Mouse (Mus musculus) brain, embryonic 18.5 days (tissue): ENCODE results near the gene Myadm.
"Not testable (repeated sequence)": the region's sequence is repeated elsewhere in the genome, so short reads cannot be mapped to it uniquely, and the experiment has no call there.

Experiments used
- DNase-seq: peaks from one replicate; pipeline ENCODE4 v3.0.0-alpha.2; 2012; ENCODE audit warnings: low read depth, low spot score

Myadm gene

DNA sequence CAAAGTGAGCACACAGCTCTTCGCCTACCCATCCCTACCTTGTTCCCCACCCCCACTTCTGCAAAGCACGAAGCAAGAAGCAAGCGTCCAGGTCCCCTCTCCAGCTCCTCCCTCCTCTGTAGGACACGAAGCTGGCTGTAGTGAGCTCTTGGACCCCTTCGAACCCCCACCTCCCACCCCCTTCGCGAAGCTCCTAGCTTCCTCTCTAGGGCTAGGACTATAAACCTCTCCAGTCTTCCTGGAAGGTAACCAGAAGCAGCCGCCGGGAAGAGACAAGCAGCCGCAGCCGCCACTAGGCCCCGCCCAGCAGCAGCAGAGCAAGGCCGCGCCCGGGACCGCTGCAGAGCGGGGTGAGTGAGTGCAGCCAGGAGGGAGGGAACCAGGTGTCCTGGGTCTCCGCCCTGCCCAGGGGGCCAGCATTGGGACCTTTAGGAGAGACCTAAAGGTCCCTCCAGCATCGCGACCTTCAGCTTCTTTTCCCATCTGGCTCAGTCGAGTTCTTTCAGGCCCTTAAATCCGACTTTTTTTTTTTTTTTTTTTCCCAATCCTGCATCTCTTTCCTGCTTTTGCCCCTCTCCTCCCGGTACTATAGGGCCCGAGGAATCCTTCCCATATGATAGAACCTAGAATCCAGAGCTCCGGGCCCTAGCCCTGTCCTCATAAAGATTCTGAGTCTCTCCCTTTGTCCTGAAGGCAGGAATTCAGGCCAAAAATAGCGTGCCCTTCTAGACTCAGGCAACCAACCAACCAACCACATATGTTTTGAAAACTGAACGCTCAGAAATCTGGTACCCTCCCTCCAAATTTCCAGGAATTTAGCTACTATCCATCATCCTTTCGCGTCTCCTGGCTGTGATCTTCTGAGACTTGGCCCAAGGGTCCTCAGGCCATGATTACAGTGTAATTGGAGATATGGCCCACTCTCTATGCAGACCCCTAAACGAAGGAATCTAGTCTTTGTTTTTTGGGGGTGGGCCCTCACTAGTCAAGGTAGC is at the start of gene Myadm, which contains the start of gene Prkcg:
Myadm (plus strand) TSS at position 105 of the 995 bp plus-strand sequence.
Prkcg (plus strand) TSS at position 204 of the 995 bp plus-strand sequence.
- no peak for DNase-seq

DNA sequence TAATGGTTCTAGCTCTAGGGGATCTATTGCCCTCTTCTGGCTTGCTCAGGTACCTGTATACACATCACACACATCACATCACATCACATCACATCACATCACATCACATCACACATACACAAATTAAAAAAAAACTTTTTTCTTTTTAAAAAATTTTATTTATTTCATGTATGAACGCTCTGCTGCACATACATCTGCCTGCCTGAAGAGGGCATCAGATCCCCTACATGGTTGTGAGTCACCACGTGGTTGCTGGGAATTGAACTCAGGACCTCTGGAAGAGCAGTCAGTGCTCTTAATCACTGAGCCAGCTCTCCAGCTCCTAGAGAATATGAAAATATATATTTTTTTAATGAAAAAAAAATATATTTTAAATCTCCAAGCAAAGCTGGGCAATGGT is 49.7 kb upstream of the Myadm start:
- DNase-seq, result no peak

GRCm38 (mm10) chr7:3260701-3261100 is 28.2 kb upstream of the Myadm start:
- DNase-seq, result no peak

DNA sequence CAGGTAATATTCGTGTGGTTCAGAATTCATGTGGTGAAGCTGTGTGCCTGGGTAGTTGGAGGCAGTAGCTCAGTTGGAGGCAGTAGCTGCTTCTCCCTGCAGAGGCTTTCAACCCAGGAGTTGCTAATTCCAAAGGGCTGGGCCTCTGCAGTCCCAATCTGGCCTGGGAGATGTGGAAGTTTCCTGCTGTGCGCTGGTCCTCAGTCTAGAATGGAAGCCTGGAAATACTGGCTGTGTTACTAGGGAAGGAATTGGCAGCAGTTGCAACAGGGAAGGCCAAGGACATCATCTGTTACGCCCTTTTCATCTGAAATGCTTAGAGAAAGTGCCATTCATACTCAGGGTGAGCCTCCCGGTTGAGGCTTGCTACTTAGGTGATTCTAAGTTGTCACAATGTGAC is 27.4 kb upstream of the Myadm start:
- DNase-seq, result no peak

DNA sequence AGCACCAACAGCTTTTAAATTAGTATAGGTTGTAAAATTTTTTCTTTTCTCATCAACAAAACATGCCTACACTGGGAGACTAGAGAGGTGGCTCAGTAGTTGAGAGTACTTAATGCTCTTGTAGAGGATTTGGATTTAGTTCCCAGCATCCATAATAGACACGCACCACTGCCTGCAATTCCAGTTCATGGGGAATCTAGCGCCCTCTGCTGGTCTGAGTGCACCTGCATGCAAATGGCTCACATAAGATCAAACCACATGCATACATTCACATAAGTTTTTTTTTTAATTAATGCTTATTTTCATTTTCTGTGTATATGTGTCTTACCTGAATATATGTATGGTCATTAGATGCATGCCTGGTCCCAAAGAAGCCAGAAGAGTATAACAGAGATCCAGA is 26.1 kb upstream of the Myadm start:
- no peak for DNase-seq

DNA sequence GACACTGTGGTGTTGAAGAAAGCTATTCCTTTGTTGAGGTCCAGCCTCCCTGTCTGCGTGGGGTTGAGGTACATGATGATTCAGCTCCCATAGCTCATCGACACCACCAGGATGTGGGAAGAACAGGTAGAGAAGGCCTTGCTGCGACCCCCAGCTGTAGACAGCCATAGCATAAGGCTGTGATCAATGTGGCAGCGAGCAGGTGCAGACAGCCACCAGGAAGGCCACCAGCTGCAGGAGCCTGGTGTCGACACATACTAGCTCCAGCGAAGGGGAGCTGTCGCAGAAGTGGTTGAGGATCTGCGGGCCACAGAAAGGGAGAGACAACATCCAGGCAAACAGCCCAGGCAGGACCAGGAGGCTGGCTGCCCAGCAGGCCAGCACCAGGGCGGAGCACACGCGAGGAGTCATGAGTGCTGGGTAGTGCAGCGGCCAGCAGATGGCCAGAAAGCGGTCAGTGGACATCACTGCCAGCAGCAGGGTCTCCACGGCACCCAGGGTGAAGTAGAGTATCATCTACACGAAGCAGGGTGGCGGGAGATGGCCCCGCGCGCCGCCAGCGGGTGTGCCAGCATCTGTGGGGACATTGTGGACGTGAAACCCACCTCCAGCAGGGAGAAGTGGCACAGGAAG is 24.4 kb upstream of the Myadm start:
- no peak for DNase-seq

GRCm38 (mm10) chr7:3265311-3265710 is 23.6 kb upstream of the Myadm start:
- DNase-seq, result no peak

GRCm38 (mm10) chr7:3267261-3267660 is 21.6 kb upstream of the Myadm start:
- no peak for DNase-seq

DNA sequence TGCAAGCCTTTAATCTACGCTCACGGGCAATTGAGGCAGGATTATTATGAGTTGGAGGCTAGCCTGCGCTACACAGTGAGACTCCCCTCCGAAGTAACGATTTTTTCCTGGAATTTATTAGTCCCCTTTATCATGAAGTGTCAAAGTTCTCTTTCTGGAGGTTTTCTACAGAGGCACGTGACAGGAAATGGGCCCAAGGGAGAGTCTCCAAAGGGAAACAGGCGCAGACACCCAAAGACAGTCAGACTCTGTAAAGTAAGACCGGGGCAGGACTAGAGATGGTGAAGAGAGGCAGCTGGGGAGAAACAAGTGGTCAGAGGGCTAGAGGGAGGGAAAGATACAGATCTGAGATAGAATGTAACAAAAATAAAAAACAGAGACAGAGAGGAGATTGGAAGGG is 21.0 kb upstream of the Myadm start:
- no peak for DNase-seq

GRCm38 (mm10) chr7:3268291-3268690 is 20.6 kb upstream of the Myadm start:
- no peak for DNase-seq

DNA sequence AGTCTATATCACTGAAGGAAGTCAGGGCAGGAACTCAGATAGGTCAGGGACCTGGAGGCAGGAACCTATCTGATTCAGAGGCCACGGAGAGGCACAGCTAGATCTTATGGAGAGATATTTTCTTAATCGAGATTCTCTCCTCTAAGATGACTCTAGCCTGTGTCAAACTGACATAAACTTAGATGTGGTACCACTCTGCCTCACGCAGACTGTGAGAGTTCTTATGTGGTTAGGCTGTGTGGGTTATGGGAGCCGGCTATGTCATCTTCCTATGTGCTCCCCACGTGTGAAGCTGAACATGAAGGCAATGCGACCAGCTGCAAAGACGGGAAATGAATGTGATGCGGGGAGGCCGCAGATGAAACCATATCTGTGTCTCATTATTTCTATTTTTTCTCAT is 16.7 kb upstream of the Myadm start:
- DNase-seq, result no peak

DNA sequence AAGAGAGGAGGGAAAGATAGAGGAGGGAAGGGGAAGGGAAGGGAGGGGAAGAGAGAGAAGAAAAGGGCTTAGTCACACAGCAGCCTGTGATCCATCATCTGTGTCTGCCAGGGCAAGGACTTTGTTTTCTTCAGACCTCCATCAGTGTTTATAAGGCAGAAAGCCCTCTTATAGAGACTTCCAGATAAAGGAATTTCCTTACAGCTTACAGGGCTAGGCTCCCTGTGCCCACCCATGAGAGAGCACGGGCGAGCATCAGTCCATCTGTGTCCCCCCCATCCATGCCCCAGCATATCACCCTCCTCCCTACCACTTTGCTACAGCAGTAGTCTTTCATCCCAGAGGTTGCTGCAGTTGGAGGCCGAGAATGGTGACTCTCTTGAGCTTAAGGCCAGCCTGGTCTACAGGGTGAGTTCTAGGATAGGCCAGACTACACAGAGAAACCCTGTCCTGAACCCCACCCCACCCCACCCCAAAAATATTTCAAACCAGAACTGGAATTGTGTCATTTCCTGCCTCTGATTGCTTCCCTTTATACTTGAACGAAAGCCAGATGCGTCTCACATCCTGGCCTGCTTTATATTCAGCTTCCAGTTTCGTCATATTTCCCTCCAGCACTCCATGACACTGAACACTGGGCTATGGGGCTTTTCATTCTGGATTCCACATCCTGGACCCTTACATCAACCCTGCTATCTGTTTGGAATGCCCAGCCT is 13.3 kb upstream of the Myadm start:
- DNase-seq, result no peak

- DNase-seq, result not testable (repeated sequence)
These were observed 12.1 kb upstream of the Myadm start for GRCm38 (mm10) chr7:3276781-3277180.

- no peak for DNase-seq
These were observed 8.7 kb upstream of the Myadm start for GRCm38 (mm10) chr7:3280080-3280653.

GRCm38 (mm10) chr7:3280654-3281153 is 8.2 kb upstream of the Myadm start:
- DNase-seq, result no peak

DNA sequence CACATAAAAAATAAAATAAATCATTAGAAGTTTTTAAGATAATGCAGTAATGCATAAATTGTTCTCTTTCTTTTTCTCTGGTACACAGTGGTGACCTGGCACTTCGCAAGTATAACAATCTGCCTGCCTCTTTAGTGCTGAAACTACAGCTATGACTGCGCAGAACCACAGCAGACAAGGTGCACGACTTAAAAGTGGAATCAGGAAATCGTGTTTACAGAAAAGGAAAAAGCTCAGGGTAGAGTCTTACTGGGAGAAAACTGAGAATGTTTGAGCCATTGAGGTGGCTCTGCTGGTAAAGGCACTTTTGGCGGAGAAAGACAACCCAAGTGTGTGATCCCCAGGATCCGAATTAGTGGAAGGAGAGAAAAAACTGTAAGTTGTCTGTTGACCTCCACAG is 7.1 kb upstream of the Myadm start:
- no peak for DNase-seq

GRCm38 (mm10) chr7:3283081-3283875 is 5.6 kb upstream of the Myadm start:
- DNase-seq, result no peak

- DNase-seq, result no peak
These were observed 4.3 kb upstream of the Myadm start for GRCm38 (mm10) chr7:3284604-3285003.

- DNase-seq, result no peak
These were observed 2.8 kb upstream of the Myadm start for GRCm38 (mm10) chr7:3286036-3286435.

DNA sequence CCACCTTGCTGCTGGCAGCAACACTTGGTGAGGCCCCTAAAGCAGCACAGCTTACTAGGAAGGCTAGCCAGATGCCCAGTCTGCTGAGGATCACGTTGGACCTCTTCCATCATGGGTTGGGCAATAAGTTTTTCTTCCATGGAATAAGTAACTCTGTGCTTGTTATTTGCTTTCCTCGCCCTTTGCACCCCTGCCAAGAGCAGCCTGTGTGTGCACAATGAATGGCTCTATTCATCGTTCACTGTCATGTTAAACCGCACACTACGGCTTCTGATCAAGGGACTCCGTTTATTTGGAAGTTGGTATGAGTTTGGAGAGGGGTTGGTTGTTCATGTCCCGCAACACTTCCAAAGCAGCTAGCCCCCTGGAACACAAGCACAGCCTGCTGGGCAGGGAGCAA is 1.7 kb upstream of the Myadm start:
- no peak for DNase-seq
